Mouse (Mus musculus): ENCODE results near the gene Zfp994.
"Not testable (repeated sequence)": the region's sequence is repeated elsewhere in the genome, so short reads cannot be mapped to it uniquely, and the experiment has no call there.

Gene Zfp994

GRCm38 (mm10) chr17:22225422-22226012, at the start of gene Zfp994:
Gene Zfp994, minus strand, starts transcription at chr17:22225616.
- peak; percentile 94 for DNase-seq

GRCm38 (mm10) chr17:22230701-22231100, 5.3 kb upstream of the Zfp994 start:
- DNase-seq: not testable (repeated sequence)

DNA sequence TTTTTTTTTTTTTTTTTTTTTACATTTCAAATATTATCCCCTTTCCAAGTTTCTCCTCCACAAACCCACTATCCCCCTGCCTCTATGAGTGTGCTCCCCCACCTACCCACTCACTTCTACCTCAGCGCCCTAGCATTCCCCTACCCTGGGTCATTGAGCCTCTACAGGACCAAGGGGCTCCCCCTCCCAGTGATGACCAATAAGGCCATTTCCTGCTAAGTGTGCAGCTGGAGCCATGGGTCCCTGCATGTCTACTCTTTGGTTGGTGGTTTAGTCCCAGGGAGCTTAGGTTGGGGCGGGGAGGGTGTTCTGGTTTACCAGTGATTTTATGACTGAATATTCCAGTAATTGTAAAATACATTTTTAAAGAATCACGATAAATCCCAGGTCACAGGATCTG, 401 bp downstream of the Zfp994 start:
- DNase-seq: not testable (repeated sequence)

- DNase-seq: peak; percentile 6
Measured at GRCm38 (mm10) chr17:22165722-22166294, 59.6 kb downstream of the Zfp994 start, which contains the start of gene Zfp947. Gene Zfp947, minus strand, starts transcription at chr17:22166190.

GRCm38 (mm10) chr17:22165304-22165703, 60.1 kb downstream of the Zfp994 start:
- not testable (repeated sequence) for DNase-seq

DNA sequence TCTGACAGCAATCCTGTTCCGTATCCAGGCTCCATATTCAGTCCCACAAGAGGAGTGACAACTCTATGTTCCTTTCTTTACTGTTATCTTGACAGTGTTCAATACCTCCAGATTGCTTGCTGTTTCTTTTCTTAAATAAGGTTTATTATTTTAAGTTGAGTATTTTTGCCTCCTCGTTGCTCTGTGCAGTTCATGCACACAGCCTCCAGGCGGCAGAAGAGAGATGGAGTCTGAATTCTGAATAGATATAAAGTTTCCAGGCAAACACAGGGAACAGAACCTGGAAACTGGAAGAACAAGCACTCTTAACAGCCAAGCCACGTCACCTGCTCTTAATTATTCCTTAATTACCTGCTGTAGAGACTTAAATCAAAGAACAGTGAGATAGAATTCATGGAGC, 71.5 kb downstream of the Zfp994 start:
- DNase-seq: not testable (repeated sequence)

All from right cerebral cortex, postnatal 14 days (tissue).